Mouse (Mus musculus) bone marrow macrophage, adult 2 months (primary cell): ENCODE data around the gene Lamb1. TPM values are rescaled to one million over a fixed set of nuclear protein-coding genes. Genes with fewer than 3 reads are reported as not detected.

Experiments
- H3K27ac ChIP-seq: 2 replicates; pipeline ENCODE4 v1.5.1; 2012; ENCODE audit warnings: low read depth, low read length; ENCODE audit not compliant: insufficient read depth
- H3K4me1 ChIP-seq: 2 replicates; pipeline ENCODE4 v1.6.1; 2012; ENCODE audit warnings: low read length; ENCODE audit not compliant: control insufficient read depth, insufficient read depth
- H3K4me3 ChIP-seq: 2 replicates; pipeline ENCODE4 v1.5.1; 2012; ENCODE audit warnings: mild to moderate bottlenecking, low read length, moderate library complexity; ENCODE audit not compliant: insufficient read depth
- CTCF ChIP-seq: IDR thresholded peaks from 2 replicates; pipeline ENCODE4 v1.5.1; 2012; ENCODE audit warnings: low read depth, mild to moderate bottlenecking, low read length, moderate library complexity
- POLR2A ChIP-seq: IDR thresholded peaks from 2 replicates; pipeline ENCODE4 v1.6.1; 2012; ENCODE audit warnings: mild to moderate bottlenecking, low read depth, low read length, borderline replicate concordance
- polyA plus RNA-seq: library from polyadenylated mRNA; stranded (reverse); fragments of >200 nt; gene quantifications from 2 replicates; pipeline ENCODE4 v1.2.4, GENCODE M21; 2012; ENCODE audit not compliant: missing spikeins, insufficient read depth, insufficient read length

The Lamb1 gene
- polyA plus RNA-seq, 1 experiment, result 1.1 TPM

DNA sequence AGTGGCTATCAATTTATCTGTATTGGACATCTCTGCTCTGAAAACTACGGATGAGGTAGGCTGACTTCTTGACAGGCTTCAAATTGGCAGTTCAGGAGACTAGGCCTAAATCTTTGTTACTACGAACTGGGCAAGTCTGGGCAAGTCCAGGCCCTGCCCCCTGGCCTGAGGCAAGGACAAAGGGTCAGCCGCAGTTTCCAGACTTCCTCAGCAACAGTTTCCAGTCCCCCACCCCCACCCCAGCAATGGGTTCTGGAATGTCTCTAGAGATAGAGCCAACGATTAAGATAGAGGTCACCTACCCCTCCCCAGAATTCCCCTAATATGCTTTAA, 110.2 kb downstream of the Lamb1 start:
- no peak overlapping the region for H3K27ac ChIP-seq
- TF ChIP-seq CTCF (no peak), POLR2A (no peak)
- no peaks in the 10 kb centered on the region for H3K4me1 ChIP-seq
- no peak overlapping the region for H3K4me3 ChIP-seq

GRCm38 (mm10) chr12:31376326-31376950, 111.4 kb downstream of the Lamb1 start:
- Histone ChIP-seq H3K4me3 (no peak overlapping the region), H3K27ac (no peak overlapping the region), H3K4me1 (no peaks in the 10 kb centered on the region)
- TF ChIP-seq POLR2A, result no peak
- 0 out of 2 replicates have a peak, but pooled peaks have one; percentile 7 for TF ChIP-seq CTCF

DNA sequence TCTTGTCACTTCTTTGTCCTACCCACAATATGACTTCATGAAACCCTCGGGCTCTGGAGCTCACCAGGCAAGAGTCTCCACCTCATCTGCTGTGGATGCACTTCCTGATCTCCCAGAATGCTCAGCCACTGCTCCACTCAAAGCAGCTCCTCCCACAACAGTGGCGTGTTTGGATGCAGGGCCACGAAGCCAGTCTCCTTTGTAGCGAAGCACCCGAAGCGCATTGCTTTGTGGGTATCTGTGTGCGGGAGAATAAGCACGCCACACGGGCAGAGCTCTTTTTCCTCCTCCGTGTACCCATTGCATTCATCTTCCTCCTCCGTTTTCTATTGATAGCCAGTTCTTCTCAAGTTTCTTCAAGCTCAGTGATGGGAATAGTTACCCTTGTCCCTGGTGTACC, 112.2 kb downstream of the Lamb1 start:
- Histone ChIP-seq H3K4me1 (no peaks in the 10 kb centered on the region), H3K27ac (no peak overlapping the region), H3K4me3 (no peak overlapping the region)
- TF ChIP-seq CTCF (no peak), POLR2A (no peak)

Other genes starting within 250 kb of the Lamb1 start
- not detected in 2 replicates for gene Fam110c, start 191.4 kb upstream of the Lamb1 start, polyA plus RNA-seq
- gene Gm6993, start 24.5 kb upstream of the Lamb1 start, polyA plus RNA-seq, result not detected in 2 replicates
- 65.3 and 76.6 TPM in 2 replicates for gene Dld, start 86.2 kb downstream of the Lamb1 start, polyA plus RNA-seq
- gene Slc26a3, start 125.6 kb downstream of the Lamb1 start, polyA plus RNA-seq, result not detected in 2 replicates
- gene Cbll1, start 234.4 kb downstream of the Lamb1 start, polyA plus RNA-seq, result 20.7 and 24.7 TPM in 2 replicates